ENCODE assay signal across 8 mouse cellular contexts in genomic region chr1:131937659-131938305, GRCm38 (mm10). TPM values are rescaled to one million over a fixed set of nuclear protein-coding genes. Genes with fewer than 3 reads are reported as not detected.
A peak's percentile ranks its signal among the peaks of the same experiment; 100 is the strongest.
DNase-seq lines count a peak whose midpoint lies in the region; ATAC-seq lines count a peak whose summit lies in the region.

No protein-coding gene starts in this region.

- peaks cover 13% of the 10 kb centered on the region for H3K4me1 ChIP-seq in heart, embryonic 10.5 days
- peaks cover 3% of the 10 kb centered on the region; the same call in 1 of the 2 replicates for H3K4me1 ChIP-seq in midbrain, embryonic 12.5 days

- no peak overlapping the region for H3K9ac ChIP-seq in midbrain, embryonic 12.5 days (replicated peaks)

- H3K9me3 ChIP-seq in heart, embryonic 10.5 days = no peaks in the 10 kb centered on the region
- H3K9me3 ChIP-seq in midbrain, embryonic 12.5 days = no peaks in the 10 kb centered on the region

- ATAC-seq in midbrain, embryonic 12.5 days (ENCODE audit: low FRiP score, low read depth) = peak; percentile 60

- intact Hi-C loops in gastrocnemius, postnatal 14 days (cut with DNase I; ENCODE audit: low total_unique reads) = loop anchor here (10.0 kb wide), 1 partner anchor 47 kb away; no protein-coding TSS in a partner anchor
- intact Hi-C loops in left cerebral cortex, postnatal 14 days (cut with DNase I) = loop anchor here (5.0 to 10.0 kb wide), 2 partner anchors 45 to 97 kb away; no protein-coding TSS in a partner anchor

- no peak overlapping the region for H3K27ac ChIP-seq in heart, embryonic 10.5 days
- no peak overlapping the region; the same call in 1 of the 2 replicates for H3K27ac ChIP-seq in midbrain, embryonic 12.5 days (replicated peaks)

- peak; percentile 75 to 86 for DNase-seq in heart, adult 18-20 months
- DNase-seq in heart, embryonic 10.5 days (ENCODE audit: low spot score) = no peak
- DNase-seq in cerebellum, postnatal 36 days = peak; percentile 62 to 67
- peak; percentile 53 for DNase-seq in gastrocnemius, postnatal 14 days
- peak; percentile 49 for DNase-seq in kidney, adult 11 months
- peak; percentile 76 to 78 for DNase-seq in left cerebral cortex, postnatal 14 days (ENCODE audit: low spot score in 2 of 2)
- DNase-seq in spleen, postnatal 10 days (ENCODE audit: low spot score in 2 of 2) = peak; percentile 27 to 69

- WGBS in heart, embryonic 10.5 days = 70% methylated on average over 6 of the region's 6 CpGs
- 56% methylated on average over 6 of the region's 6 CpGs for WGBS in midbrain, embryonic 12.5 days

- peaks cover 23% of the 10 kb centered on the region for H3K36me3 ChIP-seq in heart, embryonic 10.5 days
- peaks cover 15% of the 10 kb centered on the region for H3K36me3 ChIP-seq in midbrain, embryonic 12.5 days

- H3K27me3 ChIP-seq in heart, embryonic 10.5 days (ENCODE audit: insufficient read depth, poor library complexity, severe bottlenecking) = no peaks in the 10 kb centered on the region
- no peaks in the 10 kb centered on the region for H3K27me3 ChIP-seq in midbrain, embryonic 12.5 days

- H3K4me2 ChIP-seq in midbrain, embryonic 12.5 days (replicated peaks) = no peak overlapping the region

- H3K4me3 ChIP-seq in heart, embryonic 10.5 days = no peak overlapping the region
- no peak overlapping the region for H3K4me3 ChIP-seq in midbrain, embryonic 12.5 days

RNA-seq across cellular contexts. Expression of gene Slc45a3, which starts 25.0 kb away (rescaled TPM):
- 1 to 10 TPM; 5.4 to 6.9 TPM for total RNA-seq in heart, adult 18-20 months (2021)
- polyA plus RNA-seq in heart, embryonic 10.5 days (2016; fragmentation: Nextera tagmentation; extraction: Ambion mirVana) = 1.1 and 1.9 TPM in 2 replicates
- 1 to 10 TPM; 1.0 to 1.1 TPM for total RNA-seq in gastrocnemius, postnatal 14 days (2021)
- 1 to 10 TPM in 1 of 2 experiments, under 1 TPM in 1; 0.97 to 1.8 TPM for total RNA-seq in left cerebral cortex, postnatal 14 days (2021)
- 27.4 and 30.2 TPM in 2 replicates for polyA plus RNA-seq in midbrain, embryonic 12.5 days (2016; fragmentation: Nextera tagmentation; extraction: Ambion mirVana)

RNA-seq across cellular contexts. Expression of gene Nucks1, which starts 27.4 kb away (rescaled TPM):
- 10 to 100 TPM; 60.7 to 63.9 TPM for total RNA-seq in heart, adult 18-20 months (2021)
- polyA plus RNA-seq in heart, embryonic 10.5 days (2016; fragmentation: Nextera tagmentation; extraction: Ambion mirVana) = 58.3 and 81.0 TPM in 2 replicates
- 10 to 100 TPM; 66.1 to 78.8 TPM for total RNA-seq in gastrocnemius, postnatal 14 days (2021)
- total RNA-seq in left cerebral cortex, postnatal 14 days (2021) = 100 to 1,000 TPM; 159 to 163 TPM
- 102 and 118 TPM in 2 replicates for polyA plus RNA-seq in midbrain, embryonic 12.5 days (2016; fragmentation: Nextera tagmentation; extraction: Ambion mirVana)
